ENCODE assay signal across 11 mouse cellular contexts in genomic region chr16:93285191-93285590, GRCm38 (mm10).
"Had no signal": no experiment of that assay in that cellular context is flagged by ENCODE, and none has a peak within 500 bp of the region (broad histone marks: within the 10 kb centered on the region; RNA-seq: fewer than 3 reads in every experiment).

No protein-coding gene starts in this region.

- DNase-seq: retina, postnatal 1 day; right cerebral cortex, adult 18-20 months; right cerebral cortex, postnatal 14 days; right cerebral cortex, postnatal 25 days; right cerebral cortex, postnatal 4 days; spleen, adult 18-20 months; thymus, adult 18-20 months; thymus, adult 2 months; thymus, postnatal 14 days; thymus, postnatal 25 days; thymus, postnatal 4 days had no signal
